Mouse (Mus musculus): ENCODE data around the gene Zfp14. TPM values are rescaled to one million over a fixed set of nuclear protein-coding genes. Genes with fewer than 3 reads are reported as not detected.

The Zfp14 gene
- total RNA-seq, 2 experiments from 2014 or later = 6.3 to 7.4 TPM

DNA sequence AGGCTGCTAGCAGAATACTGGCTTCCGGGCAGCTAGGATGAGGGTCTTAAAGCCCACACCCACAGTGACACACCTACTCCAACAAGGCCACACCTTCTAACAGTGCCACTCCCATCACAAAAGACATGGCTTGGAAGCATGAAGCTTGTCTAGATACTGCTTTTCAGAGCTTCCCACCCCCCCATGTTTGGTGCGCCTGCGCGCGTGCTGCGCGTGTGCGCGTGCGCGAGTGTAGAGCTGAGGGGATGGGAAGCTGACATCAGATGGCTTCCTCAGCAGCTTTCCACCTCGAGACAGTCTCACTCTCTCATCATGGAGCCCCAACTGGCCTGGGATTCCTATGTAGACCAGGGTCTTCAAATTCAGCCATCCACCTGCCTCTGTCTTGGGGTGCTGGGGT lies 16.8 kb downstream of the Zfp14 start:
- no peak for DNase-seq (ENCODE audit: extremely low spot score in 1 of 2, low spot score in 2 of 2)
- intact Hi-C loops (cut with DNase I) = no loop called here

DNA sequence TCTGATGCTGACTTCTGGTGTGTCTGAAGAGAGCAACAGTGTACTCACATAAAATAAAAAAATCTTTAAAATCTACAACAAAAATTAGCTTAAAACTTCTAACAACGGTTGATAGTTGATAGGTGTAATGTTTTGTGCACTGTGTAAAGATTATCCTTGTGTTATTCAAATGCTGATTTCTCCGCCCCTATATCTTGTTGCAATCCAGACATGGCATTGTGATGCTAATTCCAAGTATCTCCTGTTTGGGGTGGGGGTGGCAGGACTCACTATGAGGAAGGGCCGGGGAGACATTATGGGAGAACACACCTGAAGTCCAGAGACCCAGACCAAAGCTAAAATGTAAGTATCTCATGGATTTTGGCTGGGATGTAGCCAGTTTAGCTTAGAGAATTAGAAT lies 19.8 kb downstream of the Zfp14 start:
- intact Hi-C loops (cut with DNase I) = no loop called here
- no peak for DNase-seq (ENCODE audit: extremely low spot score in 1 of 2, low spot score in 2 of 2)

DNA sequence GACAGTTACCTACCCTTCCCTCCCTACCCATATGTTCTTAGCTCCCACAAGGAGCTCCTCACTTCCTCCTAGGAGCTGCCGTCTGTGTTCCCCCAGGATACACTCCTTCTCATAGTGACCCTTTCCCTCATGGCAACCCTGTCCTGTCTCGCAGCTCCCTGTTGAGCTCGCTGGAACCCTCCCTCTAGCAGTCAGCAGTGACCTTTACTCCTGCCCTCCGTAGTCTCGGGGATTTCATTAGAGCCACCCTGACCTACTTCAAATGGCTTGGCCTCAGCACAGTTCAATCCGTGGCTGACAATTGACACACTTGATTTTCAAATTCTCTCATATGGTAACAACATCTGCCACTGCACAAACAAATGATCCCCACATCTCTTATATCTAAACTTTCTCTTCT lies 20.5 kb downstream of the Zfp14 start:
- intact Hi-C loops (cut with DNase I) = no loop called here
- no peak for DNase-seq (ENCODE audit: extremely low spot score in 1 of 2, low spot score in 2 of 2)

DNA sequence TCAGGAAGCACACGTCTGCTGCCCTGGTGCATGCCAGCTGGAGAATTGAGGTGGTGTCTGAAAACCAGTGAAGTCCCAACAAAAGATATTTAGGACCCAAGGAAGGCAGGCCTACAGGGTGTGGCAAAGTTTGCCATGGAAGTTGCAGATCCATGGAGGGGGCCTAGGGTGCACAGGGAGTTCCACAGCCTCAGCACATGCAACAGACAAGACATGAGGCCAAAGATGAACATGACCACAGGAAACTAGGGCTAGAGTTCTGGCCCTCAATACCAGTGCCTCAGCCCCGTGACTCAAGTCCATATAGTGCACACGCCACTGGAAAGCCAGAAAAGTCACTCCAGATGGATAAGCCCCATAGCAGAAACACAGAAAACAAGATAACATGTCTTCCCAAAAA lies 22.6 kb downstream of the Zfp14 start:
- DNase-seq (ENCODE audit: extremely low spot score in 1 of 2, low spot score in 2 of 2) = no peak
- intact Hi-C loops (cut with DNase I) = no loop called here

DNA sequence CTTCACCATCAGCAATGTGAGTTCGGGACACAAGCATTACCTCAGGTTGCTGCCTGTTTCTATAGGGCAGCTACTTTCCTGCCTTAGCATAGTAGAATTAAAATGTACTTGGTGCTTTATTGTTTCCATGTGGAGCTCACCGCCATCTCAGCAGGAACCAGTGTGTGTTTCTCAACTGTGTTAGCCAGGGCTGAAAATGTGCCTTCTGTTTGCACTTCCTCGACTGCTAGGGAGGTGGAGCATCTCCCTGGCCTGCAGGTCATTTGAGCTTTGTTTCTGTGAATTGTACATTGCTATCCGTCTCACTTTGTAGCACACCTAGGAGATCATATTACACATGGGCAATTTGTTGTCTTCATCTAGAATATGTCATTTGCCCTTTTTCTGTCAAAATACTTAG lies 23.8 kb downstream of the Zfp14 start:
- intact Hi-C loops (cut with DNase I) = no loop called here
- no peak for DNase-seq (ENCODE audit: extremely low spot score in 1 of 2, low spot score in 2 of 2)

DNA sequence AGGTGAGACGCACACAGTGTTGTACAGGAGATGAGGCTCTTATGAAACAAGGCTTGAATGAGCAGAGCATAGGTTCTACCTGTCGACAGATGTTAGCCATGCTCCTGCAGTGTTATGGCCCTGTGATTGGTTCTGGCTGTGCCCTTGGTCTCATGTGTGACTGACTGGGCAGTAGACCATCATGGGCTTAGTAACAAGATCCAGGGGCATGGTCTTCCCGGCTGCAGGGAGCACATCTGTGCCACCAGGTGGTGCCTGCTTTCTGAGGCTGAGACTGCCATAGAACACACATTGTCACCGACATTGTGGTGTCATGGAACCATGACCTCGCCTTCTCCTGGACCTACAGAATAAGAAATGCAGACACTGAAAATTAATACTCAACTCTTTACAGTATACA lies 25.8 kb downstream of the Zfp14 start:
- intact Hi-C loops (cut with DNase I) = no loop called here
- no peak for DNase-seq (ENCODE audit: extremely low spot score in 1 of 2, low spot score in 2 of 2)

DNA sequence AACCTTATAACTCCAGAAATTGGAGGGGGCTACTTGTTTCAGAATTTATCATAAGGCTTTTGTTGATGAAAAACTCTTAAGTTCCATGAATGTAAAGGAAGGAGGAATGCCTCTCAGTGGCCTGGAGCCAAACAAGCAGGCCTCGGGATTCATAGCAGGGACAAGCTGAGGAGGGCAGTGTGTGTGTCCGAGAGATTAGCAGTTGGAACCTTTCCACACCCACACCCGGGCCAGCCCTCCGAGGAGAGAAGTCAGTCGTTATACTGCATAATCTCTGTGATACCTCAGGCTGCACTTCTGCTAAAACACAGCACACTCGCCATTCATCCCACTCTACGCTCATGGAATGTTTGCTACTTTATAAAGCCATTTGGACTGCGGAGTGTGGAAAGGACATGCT lies 27.4 kb downstream of the Zfp14 start:
- DNase-seq (ENCODE audit: extremely low spot score in 1 of 2, low spot score in 2 of 2) = no peak
- intact Hi-C loops (cut with DNase I) = no loop called here

DNA sequence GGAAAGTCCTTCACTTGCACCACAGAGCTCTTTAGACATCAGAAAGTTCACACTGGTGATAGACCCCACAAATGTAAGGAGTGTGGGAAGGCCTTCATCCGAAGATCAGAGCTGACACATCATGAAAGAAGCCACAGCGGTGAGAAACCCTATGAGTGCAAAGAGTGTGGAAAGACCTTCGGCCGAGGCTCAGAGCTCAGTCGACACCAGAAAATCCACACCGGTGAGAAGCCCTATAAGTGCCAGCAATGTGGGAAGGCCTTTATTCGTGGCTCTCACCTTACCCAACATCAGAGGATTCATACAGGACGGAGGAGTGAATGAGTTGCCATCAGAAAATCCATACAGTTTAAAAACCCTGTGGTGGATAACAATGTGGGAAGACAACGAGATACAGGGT lies 27.9 kb downstream of the Zfp14 start:
- intact Hi-C loops (cut with DNase I) = no loop called here

DNA sequence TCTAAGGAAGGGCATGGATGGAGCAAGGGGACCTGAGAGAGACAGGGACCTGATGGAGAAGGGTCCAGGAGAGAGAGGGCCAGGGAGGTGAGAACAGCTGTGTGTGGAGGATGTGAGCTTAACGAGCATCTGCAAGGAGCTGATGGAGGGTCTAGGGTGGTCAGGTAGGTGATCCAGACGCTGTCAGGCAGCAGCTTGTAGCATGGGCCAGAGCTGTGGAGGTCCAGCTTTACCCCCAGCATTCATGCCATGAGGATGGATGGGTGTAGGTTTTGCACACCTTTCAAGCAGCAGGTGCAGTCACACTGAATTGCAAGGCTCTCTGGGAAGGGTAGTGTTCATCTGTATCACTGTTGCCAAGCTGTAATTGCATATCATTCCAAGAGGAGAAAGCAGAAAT lies 31.6 kb downstream of the Zfp14 start:
- intact Hi-C loops (cut with DNase I) = no loop called here
- no peak for DNase-seq (ENCODE audit: extremely low spot score in 1 of 2, low spot score in 2 of 2)

More for the DNA sequence above, 27.9 kb downstream of the Zfp14 start:
- DNase-seq (ENCODE audit: extremely low spot score in 1 of 2, low spot score in 2 of 2) = no peak

DNA sequence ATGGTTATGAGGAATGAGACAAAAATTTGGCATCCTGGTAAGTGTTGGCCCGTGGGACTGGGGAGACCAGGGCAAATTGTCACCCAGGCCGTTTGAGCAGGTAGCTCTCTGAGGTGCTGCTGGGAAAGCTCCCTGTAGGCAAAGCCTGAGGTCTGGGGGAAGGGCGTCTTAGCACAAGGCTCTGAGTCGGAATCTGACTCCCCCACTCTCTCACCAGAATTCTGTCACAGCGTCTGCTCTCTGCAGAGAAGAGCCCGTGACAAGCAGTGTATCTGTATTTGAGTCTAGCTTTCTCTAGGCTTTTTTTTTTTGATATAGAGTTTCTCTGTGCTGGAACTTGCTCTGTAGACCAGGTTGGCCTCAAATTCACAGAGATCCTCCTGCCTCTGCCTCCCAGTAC lies 34.0 kb downstream of the Zfp14 start:
- DNase-seq (ENCODE audit: extremely low spot score in 1 of 2, low spot score in 2 of 2) = no peak
- intact Hi-C loops (cut with DNase I) = no loop called here

DNA sequence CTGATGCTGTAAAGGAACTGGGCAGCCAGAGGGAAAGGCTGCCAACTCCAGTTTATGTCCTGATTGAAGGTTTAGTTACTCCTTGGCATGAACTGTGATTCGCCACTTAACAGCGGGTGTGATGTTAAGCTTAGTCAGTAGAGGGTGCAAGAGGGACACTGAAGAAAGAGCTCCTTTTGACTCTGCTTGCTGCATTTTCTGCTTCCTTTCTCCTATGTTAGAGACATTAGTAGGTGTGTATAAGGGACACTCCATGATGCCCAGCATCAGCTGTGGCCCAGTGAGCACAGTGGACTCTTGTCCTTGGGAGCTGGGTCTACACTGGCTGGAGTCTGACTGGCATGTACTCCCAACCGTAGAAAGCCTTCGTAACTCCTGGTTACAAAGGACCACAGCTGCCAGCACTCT lies 38.2 kb downstream of the Zfp14 start:
- intact Hi-C loops (cut with DNase I) = loop anchor here (5.0 kb wide), 1 partner anchor 59 kb away; the partner anchor contains the start of gene Zfp82

DNA sequence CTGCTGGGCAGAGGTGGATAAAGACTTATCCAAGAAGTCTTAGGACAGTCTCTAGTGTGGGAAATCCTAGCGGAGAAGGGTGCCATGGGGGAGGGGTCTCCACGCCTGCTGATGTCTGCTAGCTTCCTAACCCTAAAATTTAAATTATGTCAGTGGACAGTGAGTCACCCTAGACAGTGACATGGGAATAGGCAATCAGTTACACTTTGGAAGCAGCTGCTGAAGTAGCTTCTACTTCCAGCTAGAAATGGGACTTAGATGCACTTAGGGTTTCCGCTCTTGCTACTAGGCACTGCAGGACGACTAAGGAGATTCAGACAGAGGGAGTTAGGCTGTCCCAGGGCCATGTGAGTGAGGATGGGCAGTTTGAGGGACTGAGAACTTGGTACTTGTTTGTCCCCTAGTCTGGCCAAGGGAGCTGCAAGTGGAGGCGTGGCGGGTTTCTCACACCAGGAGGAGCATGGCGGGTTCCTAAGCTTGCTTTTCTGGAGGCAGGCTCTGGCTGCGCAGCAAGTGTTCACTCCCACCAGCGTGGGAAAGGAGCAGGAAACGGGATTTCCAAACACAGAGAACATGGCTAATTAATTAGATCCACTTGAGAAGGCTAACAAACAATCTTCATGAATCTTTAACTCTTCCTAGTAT lies 40.5 kb downstream of the Zfp14 start:
- no peak for DNase-seq (ENCODE audit: extremely low spot score in 1 of 2, low spot score in 2 of 2)
- intact Hi-C loops (cut with DNase I) = loop anchor here (5.0 kb wide), 1 partner anchor 62 kb away; the partner anchor contains the start of gene Zfp82

More for the DNA sequence above, 38.2 kb downstream of the Zfp14 start:
- peak; percentile 38 to 69 for DNase-seq (ENCODE audit: extremely low spot score in 1 of 2, low spot score in 2 of 2)

DNA sequence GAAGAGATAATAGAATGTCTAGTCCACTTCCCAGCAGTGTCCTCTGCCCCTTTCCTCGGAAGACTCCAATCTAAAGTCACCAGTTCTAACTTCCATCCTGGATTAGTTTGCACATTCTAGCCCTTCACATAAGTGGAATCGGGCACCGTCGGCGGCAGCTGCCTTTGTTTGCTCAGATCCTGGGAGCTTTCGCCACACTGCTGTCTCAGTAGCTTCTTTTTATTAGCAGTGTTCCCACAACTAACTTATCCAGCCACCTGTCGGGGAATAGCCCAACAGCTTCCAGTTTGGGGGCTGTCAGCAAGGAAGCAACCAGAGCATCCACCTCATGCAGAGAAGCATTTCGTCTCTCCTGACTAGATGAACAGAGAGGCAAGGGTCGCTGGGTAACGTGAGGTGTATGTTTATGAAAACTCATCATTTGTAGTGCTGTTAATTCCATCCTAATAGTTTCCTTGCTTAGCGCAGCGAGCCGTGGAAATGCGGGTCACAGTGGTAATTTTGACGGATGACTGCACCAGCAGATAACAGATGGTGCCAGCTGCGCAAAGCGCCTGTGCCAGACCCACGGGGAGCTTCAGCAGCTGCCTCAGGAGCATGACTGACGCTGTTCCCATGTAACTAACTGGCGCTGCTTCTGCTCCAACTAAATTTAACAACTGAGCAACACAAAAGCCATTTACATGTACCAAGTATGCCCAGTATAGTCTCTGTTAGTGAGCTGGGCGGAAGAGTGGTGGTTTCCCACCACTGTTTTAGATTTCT lies 41.7 kb downstream of the Zfp14 start:
- intact Hi-C loops (cut with DNase I) = loop anchor here (5.0 kb wide), 1 partner anchor 63 kb away; the partner anchor contains the start of gene Zfp82
- DNase-seq (ENCODE audit: extremely low spot score in 1 of 2, low spot score in 2 of 2) = peak in 1 of 2 experiments; percentile 40

DNA sequence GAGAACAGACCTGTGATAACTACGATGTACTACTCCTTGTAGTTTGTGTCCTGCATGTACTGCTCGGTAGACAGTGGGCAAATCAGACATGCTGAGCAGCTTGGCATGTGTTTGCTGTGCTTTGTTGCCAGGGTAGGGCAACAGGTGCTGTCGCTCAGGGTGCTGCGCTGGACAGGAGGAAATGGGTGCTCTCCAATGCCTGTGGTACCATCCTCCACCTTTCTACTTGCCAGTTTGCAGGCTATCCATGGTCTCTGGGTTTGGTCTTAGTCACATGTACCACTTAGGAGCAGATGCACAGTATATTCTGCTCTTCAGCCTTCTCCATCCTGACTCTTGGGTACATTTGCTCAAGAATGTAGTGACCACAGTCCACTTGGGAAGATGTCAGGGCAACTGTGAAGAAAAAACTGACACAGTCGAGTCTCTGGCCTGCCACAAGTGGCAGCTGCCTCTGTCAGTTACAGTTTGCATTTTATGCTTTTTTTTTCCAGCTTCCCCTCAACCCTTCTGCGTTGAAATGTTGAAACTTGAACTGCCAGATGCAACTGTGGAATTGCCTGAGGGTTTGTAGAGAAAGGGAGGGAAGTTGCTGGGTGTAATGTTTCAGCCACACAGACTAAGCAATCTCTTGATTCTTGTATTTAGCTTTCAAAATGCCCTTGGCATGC lies 43.0 kb downstream of the Zfp14 start:
- no peak for DNase-seq (ENCODE audit: extremely low spot score in 1 of 2, low spot score in 2 of 2)
- intact Hi-C loops (cut with DNase I) = no loop called here

DNA sequence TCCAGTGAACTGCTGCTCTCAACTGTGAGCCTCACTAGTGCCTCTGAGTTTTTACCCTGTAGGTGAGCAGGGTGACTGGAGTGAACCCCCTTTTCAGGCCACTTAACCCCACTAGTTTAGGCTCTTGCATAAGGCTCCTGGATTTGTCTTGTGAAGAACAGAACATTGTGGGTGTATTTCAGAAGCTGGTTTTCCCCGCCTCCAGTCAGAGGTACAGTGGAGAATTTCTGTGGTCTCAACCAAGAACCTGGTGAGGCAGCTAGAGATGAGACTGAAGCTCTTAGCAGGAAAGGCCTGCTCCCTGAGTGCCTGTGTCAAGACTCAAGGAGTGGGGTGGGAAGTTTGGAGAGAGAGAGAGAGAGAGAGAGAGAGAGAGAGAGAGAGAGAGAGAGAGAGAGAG lies 43.6 kb downstream of the Zfp14 start:
- no peak for DNase-seq (ENCODE audit: extremely low spot score in 1 of 2, low spot score in 2 of 2)
- intact Hi-C loops (cut with DNase I) = no loop called here

DNA sequence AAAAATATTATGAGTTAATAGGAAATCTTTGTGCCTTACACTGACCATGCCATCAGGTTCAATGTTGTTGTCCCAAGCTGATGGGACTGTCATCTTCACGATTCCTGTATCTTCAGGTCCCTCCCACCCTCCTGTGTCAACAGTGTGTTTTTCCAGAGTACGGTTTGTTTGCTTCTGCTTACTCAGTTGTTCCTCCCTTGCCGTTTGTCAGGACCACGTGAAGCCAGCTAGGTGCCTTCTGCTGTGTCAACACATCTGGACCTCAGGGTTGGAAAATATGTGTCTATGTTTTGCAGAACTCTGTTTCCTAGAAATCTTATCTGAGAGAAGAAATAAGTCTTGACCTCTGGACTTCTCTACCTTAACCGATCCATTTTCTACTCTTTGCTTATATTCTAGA lies 50.6 kb downstream of the Zfp14 start:
- intact Hi-C loops (cut with DNase I) = no loop called here
- DNase-seq (ENCODE audit: extremely low spot score in 1 of 2, low spot score in 2 of 2) = no peak

DNA sequence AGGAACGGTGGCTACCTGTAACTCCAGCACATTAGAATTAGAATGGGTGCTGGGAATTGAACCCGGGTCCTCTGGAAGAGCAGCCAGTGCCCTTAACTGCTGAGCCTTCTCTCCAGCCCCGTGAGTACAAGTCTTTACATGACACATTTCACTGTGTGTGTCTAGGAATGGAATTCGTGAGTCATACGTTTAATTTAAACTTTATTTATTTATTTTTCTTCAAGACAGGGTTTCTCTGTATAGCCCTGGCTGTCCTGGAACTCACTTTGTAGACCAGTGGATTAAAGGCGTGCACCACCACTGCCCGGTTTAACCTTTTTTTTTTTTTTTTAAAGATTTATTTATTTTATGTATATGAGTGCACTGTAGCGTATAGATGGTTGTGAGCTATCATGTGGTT lies 56.0 kb downstream of the Zfp14 start:
- DNase-seq (ENCODE audit: extremely low spot score in 1 of 2, low spot score in 2 of 2) = no peak
- intact Hi-C loops (cut with DNase I) = no loop called here

DNA sequence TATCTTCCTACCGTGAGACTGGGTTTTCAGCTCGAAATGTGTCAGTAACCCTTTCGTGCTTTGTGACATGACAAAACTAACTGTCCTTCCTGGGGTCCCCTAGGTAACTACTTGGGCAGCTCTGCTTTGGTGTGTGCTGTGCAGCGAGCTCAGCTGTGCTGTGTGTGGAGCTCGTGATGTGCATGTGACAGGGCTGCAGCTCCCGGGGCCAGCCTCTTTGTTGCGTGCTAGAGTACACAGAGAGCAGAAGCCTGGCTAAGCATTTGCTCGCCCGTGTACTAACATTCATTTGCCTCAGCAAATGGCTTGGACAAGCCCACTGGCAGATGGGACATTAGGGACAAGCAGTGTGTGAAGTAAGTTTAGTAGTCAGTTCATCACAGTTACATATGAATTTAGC lies 57.8 kb downstream of the Zfp14 start:
- intact Hi-C loops (cut with DNase I) = no loop called here
- DNase-seq (ENCODE audit: extremely low spot score in 1 of 2, low spot score in 2 of 2) = no peak

DNA sequence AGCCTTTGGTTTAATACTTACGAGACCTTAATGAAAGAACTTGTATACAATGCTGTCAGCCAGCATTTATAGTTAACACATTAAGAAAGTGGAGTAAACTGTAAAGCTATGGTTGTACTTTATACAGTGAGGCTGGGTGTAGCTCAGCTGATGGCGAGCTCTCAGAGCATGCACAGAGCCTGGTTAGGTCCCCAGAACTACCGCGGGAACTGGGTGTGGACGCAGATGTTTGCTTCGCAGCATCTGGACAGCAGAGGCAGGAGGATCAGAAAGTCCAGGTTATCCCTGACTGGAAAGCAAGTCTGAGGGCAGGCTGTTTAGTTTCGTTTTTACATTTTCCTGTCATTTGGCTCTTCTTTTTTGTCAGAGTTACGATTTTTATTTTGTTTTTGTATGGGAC lies 58.5 kb downstream of the Zfp14 start:
- intact Hi-C loops (cut with DNase I) = no loop called here
- DNase-seq (ENCODE audit: extremely low spot score in 1 of 2, low spot score in 2 of 2) = no peak

DNA sequence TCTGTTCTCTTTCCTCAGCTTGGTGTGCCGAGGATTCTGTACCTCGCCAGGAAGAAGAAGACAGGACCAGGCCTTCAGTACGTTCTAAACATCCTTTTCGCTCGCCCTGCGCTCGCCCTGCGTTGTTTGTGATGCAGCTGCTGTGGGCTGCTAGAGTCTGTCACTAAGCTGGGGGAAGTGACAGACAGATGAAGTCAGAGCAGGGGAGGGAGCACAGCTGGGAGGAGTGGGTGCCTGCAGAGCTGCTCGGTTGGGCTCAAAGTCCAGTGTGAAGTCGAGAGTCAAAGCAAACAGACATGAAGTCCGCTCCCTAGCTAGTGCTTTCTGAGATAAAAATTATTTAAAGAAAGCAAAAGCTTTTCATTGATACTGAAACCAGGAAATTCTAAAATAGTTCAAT lies 62.1 kb downstream of the Zfp14 start:
- intact Hi-C loops (cut with DNase I) = no loop called here
- DNase-seq (ENCODE audit: extremely low spot score in 1 of 2, low spot score in 2 of 2) = no peak
